Mouse (Mus musculus) left cerebral cortex, postnatal 4 days (tissue): Measurements from ENCODE around the gene Bod1l. TPM values are rescaled to one million over a fixed set of nuclear protein-coding genes. Genes with fewer than 3 reads are reported as not detected.

Experiments
- DNase-seq: peaks from one replicate; pipeline ENCODE4 v3.0.0-alpha.2; 2022
- intact Hi-C: fragments of 180-260 bp; cut with DNase I; formaldehyde crosslinking; loops from one replicate; pipeline ENCODE4 v1.15.1; 2025
- total RNA-seq, 2 experiments: library from RNA; stranded (reverse); gene quantifications; 2 replicates each; pipeline ENCODE4 v1.2.3; 2021

Bod1l gene
- 10 to 100 TPM; 32.0 to 32.2 TPM for total RNA-seq

GRCm38 (mm10) chr5:41844147-41844529, at the start of gene Bod1l:
Gene Bod1l (minus strand): TSS chr5:41844315.
- intact Hi-C loops: no loop called here
- DNase-seq: peak; percentile 96

GRCm38 (mm10) chr5:41893351-41893750, 49.2 kb upstream of the Bod1l start:
- no peak for DNase-seq
- intact Hi-C loops: no loop called here

GRCm38 (mm10) chr5:41890871-41891270, 46.8 kb upstream of the Bod1l start:
- no peak for DNase-seq
- intact Hi-C loops: no loop called here

- intact Hi-C loops: loop anchor here (5.0 to 10.0 kb wide), 3 partner anchors 1348 to 1775 kb away; partner anchors contain the start of gene Cc2d2a
- DNase-seq: no peak
Measured at GRCm38 (mm10) chr5:41889245-41889849, 45.2 kb upstream of the Bod1l start.

- intact Hi-C loops: loop anchor here (5.0 to 10.0 kb wide), 3 partner anchors 1348 to 1776 kb away; partner anchors contain the start of gene Cc2d2a
- DNase-seq: no peak
Measured at GRCm38 (mm10) chr5:41888834-41889233, 44.7 kb upstream of the Bod1l start.

GRCm38 (mm10) chr5:41887738-41888137, 43.6 kb upstream of the Bod1l start:
- intact Hi-C loops: loop anchor here (5.0 to 10.0 kb wide), 3 partner anchors 1350 to 1777 kb away; partner anchors contain the start of gene Cc2d2a
- peak; percentile 83 for DNase-seq

- DNase-seq: peak; percentile 70
- intact Hi-C loops: loop anchor here (10.0 kb wide), 2 partner anchors 1750 to 1780 kb away; partner anchors contain the start of gene Cc2d2a
Measured at GRCm38 (mm10) chr5:41884563-41884962, 40.4 kb upstream of the Bod1l start.

- DNase-seq: peak; percentile 40
- intact Hi-C loops: no loop called here
Measured at GRCm38 (mm10) chr5:41871164-41871563, 27.0 kb upstream of the Bod1l start.

- DNase-seq: no peak
- intact Hi-C loops: no loop called here
Measured at GRCm38 (mm10) chr5:41855781-41856180, 11.7 kb upstream of the Bod1l start.

GRCm38 (mm10) chr5:41845558-41845937, 1.4 kb upstream of the Bod1l start:
- intact Hi-C loops: no loop called here
- DNase-seq: no peak

- intact Hi-C loops: no loop called here
- no peak for DNase-seq
Measured at GRCm38 (mm10) chr5:41844820-41845557, 874 bp upstream of the Bod1l start.

- no peak for DNase-seq
- intact Hi-C loops: no loop called here
Measured at GRCm38 (mm10) chr5:41843419-41844146, 532 bp downstream of the Bod1l start.

GRCm38 (mm10) chr5:41842681-41843080, 1.4 kb downstream of the Bod1l start:
- intact Hi-C loops: no loop called here
- DNase-seq: peak; percentile 11

GRCm38 (mm10) chr5:41841735-41842134, 2.4 kb downstream of the Bod1l start:
- intact Hi-C loops: no loop called here
- DNase-seq: no peak

GRCm38 (mm10) chr5:41830100-41830499, 14.0 kb downstream of the Bod1l start:
- intact Hi-C loops: no loop called here
- no peak for DNase-seq

GRCm38 (mm10) chr5:41821158-41821557, 23.0 kb downstream of the Bod1l start:
- no peak for DNase-seq
- intact Hi-C loops: no loop called here

- no peak for DNase-seq
- intact Hi-C loops: no loop called here
Measured at GRCm38 (mm10) chr5:41820530-41820929, 23.6 kb downstream of the Bod1l start.

GRCm38 (mm10) chr5:41812516-41812915, 31.6 kb downstream of the Bod1l start:
- intact Hi-C loops: no loop called here
- DNase-seq: no peak

GRCm38 (mm10) chr5:41811279-41811678, 32.8 kb downstream of the Bod1l start:
- DNase-seq: no peak
- intact Hi-C loops: no loop called here

GRCm38 (mm10) chr5:41807383-41807782, 36.7 kb downstream of the Bod1l start:
- intact Hi-C loops: no loop called here

GRCm38 (mm10) chr5:41806176-41806575, 37.9 kb downstream of the Bod1l start:
- no peak for DNase-seq
- intact Hi-C loops: no loop called here

More at GRCm38 (mm10) chr5:41807383-41807782, 36.7 kb downstream of the Bod1l start:
- DNase-seq: no peak
